Mouse (Mus musculus): ENCODE results near the gene Adamts2. TPM values are rescaled to one million over a fixed set of nuclear protein-coding genes. Genes with fewer than 3 reads are reported as not detected.

Adamts2 gene
- polyA plus RNA-seq, 2 experiments, result 0.83 to 1.1 TPM

DNA sequence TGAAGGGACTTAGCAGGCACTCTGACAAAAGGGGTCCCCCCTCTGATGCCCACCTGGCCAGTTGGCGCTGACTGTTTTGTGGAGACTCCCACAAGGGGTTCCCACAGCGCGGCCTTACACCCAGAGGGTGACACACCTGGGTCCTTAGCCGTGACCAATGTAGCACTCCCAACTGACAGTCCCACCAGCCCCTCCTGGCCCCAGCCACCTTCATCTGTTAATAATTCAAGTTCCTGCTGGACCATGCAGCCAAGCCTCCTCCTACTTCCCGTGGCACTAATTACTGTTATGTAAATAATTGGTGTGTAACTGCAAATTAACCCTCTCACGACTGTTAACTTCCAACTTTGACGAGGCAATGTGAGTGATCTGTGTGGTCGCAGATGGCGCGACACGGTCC lies 195.8 kb downstream of the Adamts2 start:
- H3K4me2 ChIP-seq (ENCODE audit: low read depth), result no peak overlapping the region
- TF ChIP-seq EP300 (IDR thresholded peaks at IDR 0.05; ENCODE audit: low read depth), result no peak
- TF ChIP-seq CTCF (IDR thresholded peaks at IDR 0.05; ENCODE audit: low read depth), result no peak
- H3K27me3 ChIP-seq (ENCODE audit: control insufficient read depth, insufficient read depth, low read length), result no peaks in the 10 kb centered on the region
- H3K4me1 ChIP-seq (replicated peaks; ENCODE audit: control insufficient read depth in 2 of 2, insufficient read depth in 2 of 2, low read length in 1 of 2), result no peaks in the 10 kb centered on the region
- no peaks in the 10 kb centered on the region for H3K36me3 ChIP-seq (replicated peaks; ENCODE audit: control insufficient read depth, insufficient read depth, low read depth)
- H3K27ac ChIP-seq, result no peak overlapping the region
- no peak overlapping the region for H3K9ac ChIP-seq (replicated peaks)
- no peaks in the 10 kb centered on the region for H3K9me3 ChIP-seq (ENCODE audit: control insufficient read depth, low read length)
- WGBS (ENCODE audit: insufficient replicate concordance), result 63% methylated on average over 11 of the region's 11 CpGs
- DNase-seq (ENCODE audit: low read depth in 3 of 3, low spot score in 3 of 3) (no peak), ATAC-seq (ENCODE audit: insufficient read depth) (no peak)
- no peak overlapping the region for H3K4me3 ChIP-seq (ENCODE audit: insufficient read depth in 1 of 2, low read depth in 2 of 2, low read length in 2 of 2)

DNA sequence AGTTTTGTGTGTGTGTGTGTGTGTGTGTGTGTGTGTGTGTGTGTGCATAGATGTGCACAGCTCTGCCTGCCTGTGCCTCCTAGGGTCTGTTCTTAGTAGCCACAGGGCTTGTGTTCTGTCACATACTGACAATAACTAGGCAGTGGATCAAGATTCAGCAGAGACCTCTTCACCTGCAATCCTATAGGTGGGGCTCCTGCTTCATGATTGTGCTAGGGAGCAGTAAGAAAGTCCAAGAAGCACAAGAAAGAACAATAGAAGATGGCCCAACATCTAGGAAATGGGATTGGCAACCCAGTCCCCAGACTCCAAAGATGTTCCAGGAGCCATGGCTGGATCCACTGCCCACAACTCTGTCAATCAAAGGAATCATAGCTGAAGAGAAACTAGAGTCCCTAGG lies 197.0 kb downstream of the Adamts2 start:
- Histone ChIP-seq H3K4me3 (ENCODE audit: insufficient read depth in 1 of 2, low read depth in 2 of 2, low read length in 2 of 2) (no peak overlapping the region), H3K9ac (replicated peaks) (no peak overlapping the region), H3K4me2 (ENCODE audit: low read depth) (no peak overlapping the region), H3K4me1 (replicated peaks; ENCODE audit: control insufficient read depth in 2 of 2, insufficient read depth in 2 of 2, low read length in 1 of 2) (no peaks in the 10 kb centered on the region), H3K9me3 (ENCODE audit: control insufficient read depth, low read length) (no peaks in the 10 kb centered on the region), H3K27me3 (ENCODE audit: control insufficient read depth, insufficient read depth, low read length) (no peaks in the 10 kb centered on the region), H3K36me3 (replicated peaks; ENCODE audit: control insufficient read depth, insufficient read depth, low read depth) (no peaks in the 10 kb centered on the region), H3K27ac (no peak overlapping the region)
- DNase-seq (ENCODE audit: low read depth in 3 of 3, low spot score in 3 of 3), result no peak
- TF ChIP-seq EP300 (IDR thresholded peaks at IDR 0.05; ENCODE audit: low read depth) (no peak), CTCF (IDR thresholded peaks at IDR 0.05; ENCODE audit: low read depth) (no peak)
- ATAC-seq (ENCODE audit: insufficient read depth), result no peak

DNA sequence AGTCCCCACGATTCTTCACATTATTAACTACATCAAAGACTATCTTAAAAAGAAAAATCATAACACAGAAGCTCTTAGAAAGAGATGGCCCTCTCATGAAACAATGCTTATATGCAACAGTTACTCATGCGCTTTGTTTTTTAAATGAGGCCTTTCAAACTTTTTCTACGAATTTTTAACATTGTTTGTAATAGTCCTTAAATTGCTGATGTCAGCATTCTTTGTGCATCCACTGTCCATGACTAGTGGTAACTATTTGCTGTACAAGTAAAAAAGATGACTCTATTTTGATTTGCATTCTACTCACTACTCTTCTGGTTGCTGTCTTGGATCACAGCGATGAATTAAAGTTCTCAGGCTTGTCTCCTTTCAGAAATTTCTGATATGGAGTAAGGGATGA lies 212.3 kb downstream of the Adamts2 start:
- DNase-seq (ENCODE audit: low read depth in 3 of 3, low spot score in 3 of 3), result no peak
- no peaks in the 10 kb centered on the region; the same call in 1 of the 2 replicates for H3K36me3 ChIP-seq (replicated peaks; ENCODE audit: control insufficient read depth, insufficient read depth, low read depth)

DNA sequence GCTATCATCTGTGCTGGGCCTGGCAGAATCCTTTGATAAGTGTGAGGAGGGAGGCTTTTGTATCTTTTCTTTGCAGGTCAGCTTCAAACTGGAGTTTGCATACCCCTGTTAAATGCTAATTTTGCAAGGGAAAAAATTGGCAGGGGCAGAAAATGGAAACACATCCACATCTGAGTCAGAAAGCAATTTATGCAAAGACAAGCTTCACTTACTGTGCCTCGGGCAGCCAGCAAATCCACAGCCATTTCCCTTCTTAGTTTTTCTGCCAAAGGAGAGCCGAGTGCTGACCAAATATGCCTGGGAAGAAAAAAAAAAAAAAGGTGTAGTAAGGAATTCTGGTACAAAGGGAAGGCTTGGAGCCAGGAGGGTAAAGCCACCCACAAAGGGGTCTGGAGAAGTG lies 224.3 kb downstream of the Adamts2 start:
- DNase-seq (ENCODE audit: low read depth in 3 of 3, low spot score in 3 of 3) (no peak), ATAC-seq (ENCODE audit: insufficient read depth) (no peak)
- WGBS (ENCODE audit: insufficient replicate concordance), result 57% methylated on average over 2 of the region's 2 CpGs
- TF ChIP-seq CTCF (IDR thresholded peaks at IDR 0.05; ENCODE audit: low read depth) (no peak), EP300 (IDR thresholded peaks at IDR 0.05; ENCODE audit: low read depth) (no peak)
- H3K27me3 ChIP-seq (ENCODE audit: control insufficient read depth, insufficient read depth, low read length), result no peaks in the 10 kb centered on the region
- H3K4me1 ChIP-seq (replicated peaks; ENCODE audit: control insufficient read depth in 2 of 2, insufficient read depth in 2 of 2, low read length in 1 of 2), result peaks cover 0 to 6% of the 10 kb centered on the region in 2 experiments; a peak in 2 of 4 replicates
- no peaks in the 10 kb centered on the region for H3K36me3 ChIP-seq (replicated peaks; ENCODE audit: control insufficient read depth, insufficient read depth, low read depth)
- no peak overlapping the region for H3K4me2 ChIP-seq (ENCODE audit: low read depth)
- H3K4me3 ChIP-seq (ENCODE audit: insufficient read depth in 1 of 2, low read depth in 2 of 2, low read length in 2 of 2), result no peak overlapping the region
- no peak overlapping the region for H3K27ac ChIP-seq
- no peak overlapping the region for H3K9ac ChIP-seq (replicated peaks)
- H3K9me3 ChIP-seq (ENCODE audit: control insufficient read depth, low read length), result no peaks in the 10 kb centered on the region

More for the DNA sequence above, 212.3 kb downstream of the Adamts2 start:
- H3K27me3 ChIP-seq (ENCODE audit: control insufficient read depth, insufficient read depth, low read length), result no peaks in the 10 kb centered on the region
- H3K4me3 ChIP-seq (ENCODE audit: insufficient read depth in 1 of 2, low read depth in 2 of 2, low read length in 2 of 2), result no peak overlapping the region
- 78% methylated on average over 4 of the region's 4 CpGs for WGBS (ENCODE audit: insufficient replicate concordance)
- H3K4me2 ChIP-seq (ENCODE audit: low read depth), result no peak overlapping the region
- peaks cover 3% of the 10 kb centered on the region for H3K9me3 ChIP-seq (ENCODE audit: control insufficient read depth, low read length)
- H3K4me1 ChIP-seq (replicated peaks; ENCODE audit: control insufficient read depth in 2 of 2, insufficient read depth in 2 of 2, low read length in 1 of 2), result no peaks in the 10 kb centered on the region
- no peak for ATAC-seq (ENCODE audit: insufficient read depth)
- no peak overlapping the region for H3K27ac ChIP-seq
- H3K9ac ChIP-seq (replicated peaks), result no peak overlapping the region
- no peak for TF ChIP-seq CTCF (IDR thresholded peaks at IDR 0.05; ENCODE audit: low read depth)
- no peak for TF ChIP-seq EP300 (IDR thresholded peaks at IDR 0.05; ENCODE audit: low read depth)

DNA sequence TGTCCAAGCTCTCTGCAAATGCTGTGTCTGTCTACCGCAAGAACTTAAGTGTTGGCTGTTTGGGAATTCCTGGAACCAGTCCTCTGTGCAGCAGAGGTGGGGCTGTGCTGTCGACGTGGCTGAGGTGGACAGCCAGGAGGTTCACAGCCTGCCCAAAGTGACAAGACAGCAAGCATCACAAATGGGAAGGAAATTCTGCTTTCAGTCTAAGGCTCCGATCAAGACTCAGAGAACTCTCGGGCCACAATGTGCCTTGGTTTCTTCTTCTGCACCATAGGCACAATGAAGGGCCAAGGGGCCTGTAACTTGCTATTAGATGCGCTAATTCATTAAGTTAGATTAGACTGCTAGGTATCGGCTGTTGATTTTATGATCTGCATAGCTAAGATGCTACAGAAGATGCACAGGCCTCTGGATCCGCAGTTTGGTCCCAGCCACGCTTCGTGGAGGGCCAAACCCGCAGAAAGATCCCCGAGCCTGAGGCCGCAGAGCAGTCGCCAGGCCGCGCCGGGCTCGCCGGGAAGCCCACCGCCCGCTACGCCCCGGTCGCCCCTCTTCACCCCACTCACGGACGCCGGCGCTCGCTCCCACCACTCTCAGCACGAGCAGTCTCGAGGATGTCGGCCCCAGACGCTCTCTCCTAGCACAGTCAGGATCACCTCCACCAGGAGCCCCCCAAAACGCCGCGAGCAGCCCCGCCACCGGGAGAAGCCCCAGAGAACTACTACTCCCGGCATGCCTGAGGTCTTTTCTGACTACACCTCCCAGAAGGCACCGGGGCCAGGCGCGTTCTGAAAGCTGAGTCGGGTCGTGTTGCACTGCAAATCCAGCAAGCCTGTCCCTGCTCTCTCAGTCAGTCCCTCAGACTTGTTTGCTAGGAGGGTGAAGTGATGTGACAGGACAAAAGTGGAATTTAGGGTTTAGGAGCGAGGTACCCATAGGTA lies 225.4 kb downstream of the Adamts2 start, which contains the start of gene Zfp354c:
Zfp354c (minus strand) TSS at position 715 of the 944 bp plus-strand sequence.
- TF ChIP-seq EP300 (IDR thresholded peaks at IDR 0.05; ENCODE audit: low read depth) (no peak), CTCF (IDR thresholded peaks at IDR 0.05; ENCODE audit: low read depth) (no peak)
- Histone ChIP-seq H3K9me3 (ENCODE audit: control insufficient read depth, low read length) (no peaks in the 10 kb centered on the region), H3K4me1 (replicated peaks; ENCODE audit: control insufficient read depth in 2 of 2, insufficient read depth in 2 of 2, low read length in 1 of 2) (peaks cover 0 to 6% of the 10 kb centered on the region in 2 experiments; a peak in 2 of 4 replicates), H3K27me3 (ENCODE audit: control insufficient read depth, insufficient read depth, low read length) (no peaks in the 10 kb centered on the region), H3K36me3 (replicated peaks; ENCODE audit: control insufficient read depth, insufficient read depth, low read depth) (no peaks in the 10 kb centered on the region), H3K4me2 (ENCODE audit: low read depth) (peak within 1 kb of the TSS; percentile 80), H3K27ac (no peak within 1 kb of the TSS), H3K9ac (replicated peaks) (peak within 1 kb of the TSS; percentile 59), H3K4me3 (ENCODE audit: insufficient read depth in 1 of 2, low read depth in 2 of 2, low read length in 2 of 2) (peak within 1 kb of the TSS; percentile 67 to 82)
- 1% methylated on average over 45 of the region's 45 CpGs for WGBS (ENCODE audit: insufficient replicate concordance)
- DNase-seq (ENCODE audit: low read depth in 3 of 3, low spot score in 3 of 3), result peak; percentile 49 to 56 (median 51)
- ATAC-seq (ENCODE audit: insufficient read depth), result peak; percentile 73; the same call in 1 of the 2 replicates
